Mouse (Mus musculus) liver (tissue): ENCODE data around the gene Aspg.

Experiments
- DNase-seq: peaks from one replicate; pipeline ENCODE4 v3.0.0-alpha.2; 2020; ENCODE audit warnings: mixed read lengths

Aspg gene

DNA sequence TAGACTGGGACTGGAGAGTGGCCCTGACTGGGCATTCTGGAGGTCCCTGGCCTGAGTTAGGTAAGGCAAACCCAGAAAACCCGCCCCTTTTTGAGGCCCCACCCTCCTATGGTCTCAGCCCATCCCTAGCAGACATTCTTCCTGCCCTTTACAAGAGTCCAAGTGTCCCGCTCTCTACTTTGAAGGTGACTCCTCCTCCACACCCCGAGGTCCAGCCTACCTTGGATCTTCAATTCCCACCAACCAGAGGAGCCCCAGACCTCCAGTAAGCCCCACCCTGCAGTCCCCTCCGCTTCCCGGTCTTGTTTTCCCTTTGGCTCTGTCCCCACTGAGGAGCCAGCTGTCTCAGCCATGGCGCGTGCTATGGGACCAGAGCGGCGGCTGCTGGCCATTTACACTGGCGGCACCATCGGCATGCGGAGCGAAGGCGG is at the start of gene Aspg:
Gene Aspg, plus strand, starts transcription at position 139 of the 431 bp plus-strand sequence.
- no peak for DNase-seq

DNA sequence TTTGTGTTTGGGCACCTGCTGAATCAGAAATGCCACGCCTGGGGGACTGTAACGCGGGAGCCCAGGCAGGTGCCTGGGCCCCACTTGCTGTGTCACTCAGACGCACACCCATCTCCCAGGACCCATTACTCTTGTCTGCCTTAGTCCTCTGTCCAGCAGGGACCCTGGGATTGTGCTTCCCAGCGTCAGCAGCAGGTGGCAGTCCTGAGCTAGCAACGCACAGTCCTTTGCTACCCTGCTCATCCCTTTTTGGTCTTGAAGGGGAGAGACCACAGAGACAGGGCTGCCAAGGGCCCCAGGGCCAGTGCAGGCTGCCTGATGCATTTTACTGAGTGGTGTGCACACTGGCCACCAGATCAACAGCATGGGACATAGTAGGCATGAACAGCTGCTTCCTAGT is 28.8 kb upstream of the Aspg start:
- peak; percentile 66 for DNase-seq

DNA sequence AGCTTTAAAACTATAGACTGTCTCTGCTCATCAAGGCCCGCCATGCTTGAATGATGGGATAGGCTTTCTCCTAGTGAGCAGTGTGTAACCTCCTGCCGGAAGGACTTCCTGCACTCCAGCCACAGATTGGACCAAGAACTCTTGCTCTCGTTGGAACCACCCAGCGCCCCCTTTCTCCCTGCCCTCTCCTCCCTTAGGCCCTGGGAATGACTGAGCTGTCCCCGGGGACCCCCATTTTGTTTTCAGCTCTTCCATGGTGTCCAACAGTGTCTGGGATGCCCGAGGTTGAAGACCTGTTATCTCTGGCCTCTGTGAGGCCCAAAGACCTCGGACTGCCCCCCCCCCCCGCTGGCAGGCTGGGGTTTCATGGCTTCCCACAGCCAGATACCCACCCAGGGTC is 26.6 kb upstream of the Aspg start:
- DNase-seq: no peak

DNA sequence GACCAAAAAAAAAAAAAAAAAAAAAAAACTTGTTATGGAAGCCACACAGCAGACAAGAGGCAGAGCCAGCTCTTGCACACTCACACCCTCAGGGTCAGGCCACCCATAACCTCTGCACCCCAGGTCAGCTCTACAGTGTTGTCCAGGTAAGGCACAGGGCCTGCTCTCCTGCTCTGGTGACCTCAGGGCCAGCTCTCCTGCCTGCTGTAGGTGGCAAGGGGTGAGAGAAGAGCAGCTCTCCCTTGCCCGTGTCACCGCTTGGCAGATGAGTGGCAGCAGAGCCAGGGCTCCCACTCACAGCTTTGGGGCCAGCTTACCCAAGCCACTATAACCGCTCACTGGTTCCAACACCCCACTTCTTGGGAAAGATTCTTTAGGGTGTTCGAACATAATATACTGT is 25.6 kb upstream of the Aspg start:
- no peak for DNase-seq

DNA sequence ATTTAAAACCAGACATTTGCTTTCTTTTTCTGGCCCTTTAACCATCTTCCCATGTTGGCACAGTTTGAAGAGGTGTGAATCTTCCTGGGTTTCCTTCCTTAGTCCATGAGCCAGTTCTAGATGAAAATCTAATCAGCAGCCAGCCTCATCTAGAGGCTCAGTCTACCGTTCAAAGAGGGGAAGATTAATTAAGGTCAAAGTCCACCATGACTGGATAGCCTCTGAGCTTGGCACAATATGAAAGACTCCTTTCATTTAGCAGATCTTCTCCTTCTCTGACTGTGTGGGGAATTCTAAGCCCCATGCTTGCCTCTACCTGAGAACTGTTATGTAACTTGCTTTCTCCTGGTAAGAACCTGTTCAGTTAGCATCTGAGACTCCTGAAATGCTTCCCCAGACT is 24.2 kb upstream of the Aspg start:
- DNase-seq: no peak

DNA sequence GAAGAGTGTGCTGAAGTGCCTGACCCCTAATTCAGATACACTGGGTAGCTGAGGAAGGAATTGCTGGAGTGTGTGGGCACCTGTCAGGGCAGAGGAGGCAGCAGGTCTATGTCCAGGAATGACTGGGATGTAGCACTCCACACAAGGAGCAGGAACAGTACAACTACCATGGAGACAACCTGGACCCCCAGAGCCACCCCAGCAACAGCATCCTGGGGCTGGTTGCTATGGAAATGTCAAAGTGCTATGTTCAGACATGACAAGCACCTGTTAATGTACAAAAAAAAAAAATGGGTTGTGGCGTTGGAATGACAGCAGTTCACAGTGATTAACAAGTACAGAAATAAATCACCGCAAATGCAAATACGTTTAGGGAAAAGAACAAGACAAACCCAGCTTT is 20.2 kb upstream of the Aspg start:
- no peak for DNase-seq

DNA sequence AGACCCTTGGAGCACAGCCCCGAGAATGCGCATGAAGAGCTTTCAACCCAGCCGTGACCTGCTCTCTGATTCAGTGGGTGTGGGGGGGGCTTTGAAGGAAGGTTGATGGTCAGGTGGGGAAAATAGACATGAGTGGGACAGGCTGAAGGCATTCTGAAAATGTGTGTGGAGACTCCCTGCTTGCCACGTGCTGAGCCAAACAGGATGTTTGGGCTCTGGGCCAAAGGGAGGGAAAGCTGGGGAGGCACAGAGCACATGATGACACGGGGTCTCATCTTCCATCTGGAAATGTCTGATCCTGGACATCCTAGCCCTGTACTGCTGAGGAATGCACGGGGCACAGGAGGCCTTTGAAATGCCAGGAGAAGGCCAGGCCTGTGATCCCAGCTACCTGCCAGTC is 19.8 kb upstream of the Aspg start:
- no peak for DNase-seq

DNA sequence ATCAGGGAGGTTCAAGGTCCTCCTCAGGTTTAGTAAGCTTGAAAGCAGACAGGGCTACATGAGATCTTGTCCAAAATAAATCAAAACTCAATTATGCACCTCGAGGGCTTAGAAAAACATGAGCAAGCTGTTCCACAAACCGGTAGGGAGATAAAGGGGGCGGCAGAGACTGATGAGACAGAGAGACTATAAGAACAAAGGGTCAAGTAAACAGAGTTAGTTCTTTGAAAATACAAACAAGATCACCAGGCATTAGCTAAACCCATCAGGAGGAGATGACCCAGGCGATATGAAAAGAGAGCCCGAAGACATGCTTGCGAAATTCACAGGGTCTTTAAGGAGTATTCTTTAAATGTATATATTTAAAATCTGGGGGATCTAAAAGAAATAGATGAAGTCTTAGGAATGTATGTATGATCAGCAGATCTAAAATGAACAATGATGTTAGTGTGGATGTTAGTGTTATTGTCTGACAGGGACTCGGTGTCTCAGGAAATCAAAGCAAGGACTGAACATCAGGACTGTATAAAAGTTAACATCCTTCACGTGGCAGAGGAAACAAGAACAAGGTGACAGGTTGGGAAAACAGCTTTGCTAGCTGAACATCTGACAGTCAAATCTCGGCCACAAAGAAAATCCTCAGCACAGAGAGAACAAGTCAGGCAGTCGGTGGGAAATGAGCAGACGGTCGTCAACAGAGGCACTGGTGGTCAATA is 17.7 kb upstream of the Aspg start:
- no peak for DNase-seq

DNA sequence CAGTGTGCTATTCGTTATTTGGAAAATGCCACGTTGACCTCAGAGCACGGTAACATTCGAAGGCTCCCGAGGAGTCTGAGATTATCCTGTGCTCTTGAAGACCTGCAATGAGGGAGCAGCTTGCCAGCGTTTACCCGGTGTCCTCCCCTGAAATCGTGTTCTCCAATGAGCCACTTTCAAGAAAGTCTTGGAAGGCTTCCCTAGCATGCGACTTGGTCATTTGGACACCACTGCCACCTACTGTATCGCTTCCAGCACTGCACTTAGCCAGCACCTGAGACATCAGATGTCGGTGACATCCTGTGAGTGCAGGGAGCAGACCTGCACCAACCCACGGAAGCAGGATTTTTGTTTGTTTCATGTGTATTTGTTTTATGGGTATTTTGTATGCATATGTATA is 15.4 kb upstream of the Aspg start:
- peak; percentile 44 for DNase-seq

DNA sequence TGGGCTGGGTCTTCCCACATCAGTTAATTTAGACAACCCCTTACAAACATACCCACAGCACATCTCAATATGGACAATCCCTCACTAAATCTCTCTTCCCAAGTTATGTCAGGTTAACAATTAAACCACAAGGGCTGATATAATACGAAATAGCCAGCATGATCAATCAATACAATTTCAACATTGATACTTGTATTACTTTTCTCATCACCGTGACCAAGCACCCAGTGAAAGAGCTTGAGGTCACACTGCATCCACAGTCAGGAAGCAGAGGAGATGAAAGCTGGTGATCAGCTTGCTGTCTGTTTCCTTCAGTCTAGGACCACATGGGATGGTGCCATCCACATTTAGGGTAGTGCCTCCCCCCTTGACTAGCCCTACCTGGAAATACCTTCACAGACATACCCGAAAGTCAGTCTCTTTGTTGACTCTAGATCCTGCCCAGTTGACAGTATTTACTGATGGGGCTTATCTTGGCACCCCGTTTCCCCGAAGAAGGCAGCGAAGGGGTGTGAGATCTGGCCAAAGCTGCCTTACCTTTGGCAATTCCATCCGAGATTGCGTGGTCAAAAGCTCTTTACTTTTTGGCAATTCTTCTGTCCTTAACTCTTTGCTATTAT is 12.1 kb upstream of the Aspg start:
- no peak for DNase-seq

DNA sequence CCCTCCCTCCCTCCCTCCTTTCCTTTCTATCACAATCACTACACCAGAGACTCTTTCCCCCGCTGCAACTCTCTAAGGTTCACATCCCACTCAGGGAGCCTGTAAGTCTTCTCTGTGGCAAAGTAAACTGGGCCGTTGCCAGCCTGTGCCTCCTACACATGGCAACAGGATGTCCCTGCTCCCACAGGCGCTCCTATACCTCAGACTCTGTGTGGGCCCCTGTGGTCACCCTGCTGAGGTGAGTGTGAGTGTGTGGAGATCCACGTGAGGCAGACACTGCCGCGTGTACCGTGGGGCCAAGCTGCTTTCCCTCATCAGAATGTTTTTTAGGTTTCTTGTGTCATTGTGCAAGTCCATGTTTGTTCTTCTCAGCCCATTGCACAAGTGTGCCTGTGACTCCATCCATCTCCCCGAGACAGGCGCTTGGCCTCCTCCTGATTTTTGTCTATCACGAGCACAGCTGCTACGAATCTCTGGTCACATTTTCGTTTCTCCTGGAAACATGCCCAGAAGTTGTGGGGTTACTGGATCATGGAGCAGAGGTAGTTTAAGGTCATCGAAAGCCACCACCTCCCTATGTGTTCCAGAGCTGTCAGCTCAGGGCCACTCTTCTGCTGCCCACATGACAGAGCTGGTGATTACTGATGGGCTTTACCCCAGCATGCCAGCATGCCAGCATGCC is 10.3 kb upstream of the Aspg start:
- no peak for DNase-seq

DNA sequence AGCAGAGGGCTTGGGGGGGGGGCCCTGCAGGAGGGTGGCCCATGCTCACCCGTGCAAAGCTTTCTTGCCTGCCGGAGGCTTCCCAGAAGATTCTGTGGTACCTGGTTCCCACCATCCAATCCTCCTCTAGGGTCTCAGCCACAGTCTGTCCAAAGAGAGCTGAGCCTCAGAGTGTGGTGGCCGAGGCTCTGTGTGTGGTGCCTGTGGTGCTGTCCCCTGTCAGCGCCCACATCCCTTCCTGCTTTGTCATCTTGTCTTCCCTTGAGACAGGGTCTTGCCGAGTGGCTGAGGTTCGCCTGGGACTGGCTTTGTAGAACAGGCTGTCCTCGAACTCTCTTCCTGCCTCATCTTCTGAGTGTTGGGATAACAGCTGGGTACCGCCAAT is 9.8 kb upstream of the Aspg start:
- no peak for DNase-seq

DNA sequence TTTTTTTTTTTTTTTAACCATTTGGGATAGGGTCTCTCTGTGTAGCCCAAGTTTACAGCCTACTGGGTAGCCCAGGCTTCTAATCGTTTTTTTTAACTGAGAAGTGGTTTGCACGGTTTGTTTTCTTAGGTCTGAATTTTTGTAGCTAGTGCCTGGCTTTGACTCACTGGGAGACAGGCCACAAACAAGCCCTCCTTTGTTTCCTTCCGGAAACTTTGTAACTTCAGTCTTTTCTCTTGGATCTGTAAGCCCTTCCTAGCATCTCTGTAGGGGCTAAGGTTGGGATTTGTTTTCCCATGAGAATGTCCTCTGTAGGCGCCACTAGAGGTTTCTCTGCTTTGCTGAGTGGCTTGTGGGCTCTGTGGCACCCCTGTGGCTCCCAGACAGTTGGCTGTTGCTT is 6.4 kb upstream of the Aspg start:
- no peak for DNase-seq

DNA sequence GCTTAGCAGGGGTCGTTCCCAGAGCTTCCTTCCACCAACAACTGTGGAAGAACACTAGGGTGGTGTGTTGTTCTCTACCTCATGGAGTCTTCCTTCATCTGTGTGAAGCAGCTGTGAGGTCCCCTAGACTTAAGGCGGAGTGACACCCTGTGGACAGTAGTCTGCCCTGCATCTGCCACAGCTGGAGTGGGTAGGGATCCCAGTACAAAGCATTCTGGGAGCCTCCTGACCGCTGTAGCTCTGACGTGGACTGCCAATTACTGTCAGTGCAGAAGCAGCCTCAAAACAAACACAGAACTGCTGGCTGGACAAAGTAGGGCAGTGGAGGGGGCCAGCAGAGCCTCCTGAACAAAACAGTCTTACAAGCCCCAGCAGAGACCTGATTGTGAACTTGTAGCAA is 5.4 kb upstream of the Aspg start:
- DNase-seq: no peak

DNA sequence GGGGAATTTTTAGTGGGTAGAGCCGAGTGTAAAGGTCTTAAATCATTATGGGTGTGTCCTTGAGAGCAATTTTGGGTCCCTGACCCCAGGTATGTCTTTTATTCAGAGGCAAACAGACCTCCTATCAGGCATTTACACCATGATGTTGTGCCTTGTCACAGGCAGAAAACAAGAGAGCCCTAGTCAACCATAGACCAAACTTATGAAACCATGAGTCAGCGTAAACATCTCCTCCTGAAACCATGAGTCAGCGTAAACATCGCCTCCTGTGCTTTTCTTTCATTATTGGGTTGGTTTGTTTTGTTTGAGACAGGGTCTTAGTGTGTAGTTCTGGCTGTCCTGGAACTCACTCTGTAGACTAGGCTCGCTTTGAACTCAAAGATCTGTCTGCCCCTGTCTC is 3.3 kb upstream of the Aspg start:
- no peak for DNase-seq

DNA sequence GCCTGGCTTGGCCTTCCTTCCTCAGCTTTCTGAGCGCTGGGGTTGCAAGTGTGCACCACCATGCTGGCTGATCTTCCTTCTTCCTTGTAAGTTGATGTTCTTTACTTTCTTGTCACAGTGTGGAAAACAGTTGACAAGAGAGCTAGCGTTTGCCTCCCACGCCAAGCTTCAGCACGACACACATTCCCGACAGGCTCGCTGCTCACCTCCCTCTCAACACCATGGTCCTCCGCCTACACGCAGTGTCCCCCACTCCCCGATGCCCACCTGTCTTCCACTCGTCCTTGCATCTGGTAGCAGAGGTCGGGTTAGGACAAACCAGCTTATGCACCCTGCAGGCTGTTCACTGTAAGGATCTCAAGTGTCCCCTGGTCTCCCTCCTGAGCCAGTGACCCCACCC is 1.6 kb upstream of the Aspg start:
- DNase-seq: no peak

DNA sequence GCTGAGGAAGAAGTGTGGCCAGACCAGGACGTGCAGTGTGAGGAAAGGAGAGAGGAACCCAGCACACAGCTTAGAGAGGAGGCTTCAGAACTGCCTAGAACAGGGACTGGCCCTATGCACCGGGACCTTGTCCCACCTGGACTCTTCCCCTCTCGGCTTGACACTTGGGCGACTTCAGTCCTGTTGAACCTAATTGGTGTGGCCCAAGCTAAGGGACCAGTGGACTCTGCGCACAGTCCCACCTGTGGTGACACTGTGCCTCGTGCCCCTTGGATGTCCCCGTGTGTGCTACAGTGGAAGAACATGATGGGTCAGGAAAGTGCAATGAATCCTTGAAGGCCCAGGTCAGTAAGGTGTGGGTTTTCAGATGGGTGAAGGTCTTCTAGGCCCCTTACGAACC is 1.2 kb downstream of the Aspg start:
- no peak for DNase-seq

DNA sequence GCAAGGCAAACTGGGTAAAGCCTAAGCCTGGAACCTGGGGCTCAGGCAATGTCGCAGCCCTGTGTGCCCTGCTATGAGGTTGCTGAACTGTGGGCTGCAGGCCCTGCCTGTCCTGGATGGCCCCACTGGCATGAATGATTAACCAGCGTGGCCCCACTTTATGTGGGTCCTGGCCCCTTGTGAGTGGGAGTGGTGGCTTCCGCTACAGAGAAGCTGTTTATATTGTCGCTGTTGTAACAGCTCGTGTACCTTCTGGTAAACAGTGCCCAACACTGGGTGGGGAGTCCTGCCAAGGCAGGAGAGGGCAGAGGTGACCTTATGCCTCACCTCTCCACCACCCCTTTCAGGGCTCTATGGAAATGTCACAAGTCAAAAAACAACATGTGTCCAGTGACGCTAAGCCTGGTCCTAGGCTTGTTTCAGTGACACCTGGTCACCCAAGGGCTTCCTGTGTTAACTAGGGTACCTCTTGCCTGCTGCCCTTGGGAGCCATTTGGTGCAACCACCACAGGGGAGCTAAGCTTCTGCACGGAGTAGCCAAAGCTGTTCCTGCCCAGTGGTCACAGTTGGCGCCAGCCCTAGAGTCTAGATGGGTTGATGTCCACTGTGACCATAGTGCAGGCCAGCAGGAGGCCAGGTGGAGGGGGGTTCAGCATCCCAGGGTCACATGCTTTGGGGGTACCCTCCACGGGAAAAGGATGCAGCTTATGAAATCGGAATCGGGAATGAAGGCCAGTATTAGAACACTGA is 2.4 kb downstream of the Aspg start:
- DNase-seq: no peak

DNA sequence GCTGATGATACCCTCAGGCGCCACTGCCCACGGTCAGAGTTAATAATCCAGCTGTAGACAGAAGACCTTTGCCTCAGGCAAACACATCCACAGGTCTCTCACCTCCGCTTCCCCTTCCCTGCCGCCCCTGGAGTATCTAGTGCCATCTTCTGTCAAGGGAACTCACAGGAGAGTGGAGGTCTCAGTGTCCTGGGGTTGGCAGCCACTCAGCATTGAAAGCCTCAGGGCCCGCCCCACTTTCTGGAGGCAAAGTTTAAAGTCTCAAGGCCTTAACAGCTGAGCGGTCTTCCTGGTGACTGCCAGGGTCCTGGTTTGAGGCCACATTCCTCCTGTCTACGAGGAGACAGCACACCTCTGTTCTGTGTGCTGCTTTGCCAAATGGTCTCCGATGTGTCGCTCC is 3.2 kb downstream of the Aspg start:
- no peak for DNase-seq

DNA sequence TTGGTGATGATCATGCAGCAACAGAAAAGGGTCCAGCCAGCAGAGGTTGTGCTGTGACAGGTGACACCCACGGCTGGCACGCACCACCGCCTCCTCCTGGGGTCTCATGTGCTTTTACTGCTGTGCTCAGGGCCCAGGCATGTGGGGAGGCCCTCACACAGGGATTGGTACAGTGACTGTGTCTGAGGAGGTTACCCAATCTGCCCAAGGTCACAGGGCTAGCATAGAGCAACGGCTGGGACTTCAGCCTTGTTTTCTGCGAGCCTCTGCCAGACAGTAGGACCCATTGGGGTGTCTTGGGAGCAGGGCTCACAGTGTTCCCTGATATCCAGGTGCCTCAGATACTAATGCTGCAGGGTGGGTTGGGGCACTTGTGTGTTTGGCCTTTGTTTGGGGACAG is 4.8 kb downstream of the Aspg start:
- DNase-seq: no peak

DNA sequence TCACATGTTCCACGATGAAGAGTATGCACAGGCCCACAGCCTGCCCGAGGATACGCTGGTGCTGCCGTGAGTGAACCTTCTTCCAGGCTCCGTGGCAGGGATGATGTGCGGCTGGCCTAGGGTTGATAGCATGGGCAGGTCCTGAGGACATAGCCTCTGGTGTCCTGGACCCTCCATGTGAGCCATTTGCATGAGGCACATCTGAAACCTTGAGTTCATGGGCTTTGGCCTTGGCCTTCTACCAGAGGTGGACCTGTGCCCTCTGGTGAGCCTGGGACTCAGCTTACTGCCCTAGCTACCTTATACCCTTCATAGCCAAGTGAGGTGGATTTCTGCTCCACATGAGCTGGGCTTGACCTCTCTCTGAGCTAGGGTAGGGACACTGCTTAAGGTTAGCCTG is 5.8 kb downstream of the Aspg start:
- DNase-seq: no peak

DNA sequence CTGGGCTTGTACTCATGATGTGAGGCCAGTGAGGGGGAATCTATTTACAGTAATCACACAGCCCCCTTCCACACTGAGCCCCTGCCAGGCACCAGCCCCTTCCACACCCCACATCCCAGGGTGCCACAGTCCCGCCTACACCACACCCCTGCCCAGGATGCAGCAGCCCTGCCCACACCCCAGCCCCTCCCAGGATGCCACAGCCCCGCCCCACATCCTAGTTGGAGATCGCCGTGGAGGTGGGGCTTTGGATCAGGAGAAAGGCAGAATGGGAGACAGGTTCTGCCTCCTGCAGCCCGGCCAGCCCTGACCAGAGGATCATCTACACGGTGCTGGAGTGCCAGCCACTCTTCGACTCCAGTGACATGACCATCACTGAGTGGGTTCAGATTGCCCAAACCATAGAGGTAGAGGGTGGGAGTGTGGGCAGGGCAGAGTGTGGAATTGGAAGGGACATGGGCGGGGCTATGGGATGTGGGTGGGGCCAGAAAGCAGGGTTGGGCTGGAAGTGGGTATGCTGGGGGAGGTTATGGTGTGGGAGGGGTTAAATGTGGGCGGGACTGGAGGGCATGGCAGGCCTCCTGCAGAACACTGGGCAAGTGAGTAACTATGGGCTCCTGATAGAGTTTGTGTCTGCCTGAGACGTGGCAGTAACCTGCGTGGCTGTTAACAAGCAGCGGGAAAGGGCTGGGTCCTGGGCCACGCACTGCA is 6.4 kb downstream of the Aspg start:
- DNase-seq: peak; percentile 37

DNA sequence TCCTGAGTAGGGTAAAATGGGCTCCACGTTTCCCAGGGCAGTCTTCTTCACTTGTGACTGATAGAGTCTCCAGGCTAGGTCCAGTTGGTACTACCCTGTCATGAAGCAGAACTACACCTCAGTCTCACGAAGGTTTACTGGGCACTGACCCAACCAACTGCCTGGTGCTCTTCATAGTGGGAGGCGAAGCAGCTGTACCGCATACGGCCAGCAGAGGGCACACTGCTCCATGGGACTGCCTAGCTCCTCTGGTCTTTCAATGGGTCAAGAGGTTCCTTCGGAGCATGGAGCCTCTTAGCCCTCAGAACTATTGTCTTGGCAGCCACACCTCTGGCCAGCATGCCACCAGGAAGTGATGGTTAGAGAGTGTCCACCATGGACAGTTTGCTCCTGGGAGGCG is 7.2 kb downstream of the Aspg start:
- peak; percentile 74 for DNase-seq
